Mouse (Mus musculus) kidney, embryonic 16.5 days (tissue): ENCODE results near the gene Shank2. TPM values are rescaled to one million over a fixed set of nuclear protein-coding genes. Genes with fewer than 3 reads are reported as not detected.
A peak's percentile ranks its signal among the peaks of the same experiment; 100 is the strongest.

Experiments used
- ATAC-seq: fragments of 200-750 bp; cut with Nextera tagmentation; 2 replicates; pipeline ENCODE4 v1.8.0; 2017; ENCODE audit warnings: moderate TSS enrichment; ENCODE audit not compliant: low FRiP score, low TSS enrichment
- H3K27ac ChIP-seq: fragments of 300-500 bp; sonication (generic); 2 replicates; pipeline ENCODE4 v1.5.1; 2014; ENCODE audit warnings: low read length
- H3K27me3 ChIP-seq: fragments of 300-500 bp; sonication (generic); 2 replicates; pipeline ENCODE4 v1.6.1; 2014; ENCODE audit warnings: low read length, control low read depth, mixed read lengths; ENCODE audit not compliant: insufficient read depth
- H3K36me3 ChIP-seq: fragments of 300-500 bp; sonication (generic); 2 replicates; pipeline ENCODE4 v1.6.1; 2014; ENCODE audit warnings: low read length, control low read depth, mixed read lengths; ENCODE audit not compliant: insufficient read depth
- H3K4me1 ChIP-seq: fragments of 300-500 bp; sonication (generic); 2 replicates; pipeline ENCODE4 v1.6.1; 2014; ENCODE audit warnings: low read length, control low read depth, mixed read lengths; ENCODE audit not compliant: insufficient read depth
- H3K4me2 ChIP-seq: fragments of 300-500 bp; sonication (generic); replicated peaks from 2 replicates; pipeline ENCODE4 v1.6.1; 2014; ENCODE audit warnings: low read depth, low read length
- H3K4me3 ChIP-seq: fragments of 300-500 bp; sonication (generic); 2 replicates; pipeline ENCODE4 v1.5.1; 2014; ENCODE audit warnings: mild to moderate bottlenecking, low read length
- H3K9ac ChIP-seq: fragments of 300-500 bp; sonication (generic); replicated peaks from 2 replicates; pipeline ENCODE4 v1.6.1; 2014; ENCODE audit warnings: low read length
- H3K9me3 ChIP-seq: fragments of 300-500 bp; sonication (generic); 2 replicates; pipeline ENCODE4 v1.6.1; 2016; ENCODE audit warnings: low read length, control low read depth
- WGBS: fragments of 180-500 bp; shearing (Covaris S2); extraction: QIAGEN DNeasy Blood & Tissue Kit; methylation state at CpG from one replicate; pipeline ENCODE4 v1.1.7; 2014; 5-methylcytosine and 5-hydroxymethylcytosine counted together
- polyA plus RNA-seq: library from polyadenylated mRNA; unstranded; fragments of >200 nt; fragmentation: Nextera tagmentation; extraction: Ambion mirVana; gene quantifications from 2 replicates; pipeline ENCODE4 v1.2.1, GENCODE M21; 2015

Shank2 gene
- polyA plus RNA-seq, 1 experiment from 2014 or later = 4.0 TPM

GRCm38 (mm10) chr7:144420552-144420951, 418.8 kb downstream of the Shank2 start:
- H3K27ac ChIP-seq = no peak overlapping the region
- H3K4me3 ChIP-seq = no peak overlapping the region
- H3K9ac ChIP-seq = no peak overlapping the region
- ATAC-seq = no peak
- no peak overlapping the region for H3K4me2 ChIP-seq
- no peaks in the 10 kb centered on the region for H3K9me3 ChIP-seq
- no peaks in the 10 kb centered on the region for H3K27me3 ChIP-seq
- 23% methylated on average over 16 of the region's 16 CpGs for WGBS
- H3K4me1 ChIP-seq = peaks cover 11% of the 10 kb centered on the region
- no peaks in the 10 kb centered on the region for H3K36me3 ChIP-seq

- Histone ChIP-seq H3K27ac (no peak overlapping the region), H3K27me3 (no peaks in the 10 kb centered on the region), H3K36me3 (no peaks in the 10 kb centered on the region), H3K4me3 (no peak overlapping the region), H3K9me3 (no peaks in the 10 kb centered on the region), H3K4me2 (no peak overlapping the region), H3K4me1 (peaks cover 11% of the 10 kb centered on the region), H3K9ac (no peak overlapping the region)
- WGBS = 70% methylated on average over 6 of the region's 6 CpGs
- ATAC-seq = no peak
These were observed 419.8 kb downstream of the Shank2 start for GRCm38 (mm10) chr7:144421478-144421877.

- 7% methylated on average over 8 of the region's 8 CpGs for WGBS
- H3K9ac ChIP-seq = no peak overlapping the region
- ATAC-seq = no peak
- H3K4me2 ChIP-seq = no peak overlapping the region
- H3K36me3 ChIP-seq = no peaks in the 10 kb centered on the region
- H3K27ac ChIP-seq = no peak overlapping the region
- H3K27me3 ChIP-seq = no peaks in the 10 kb centered on the region
- peaks cover 5% of the 10 kb centered on the region; the same call in 1 of the 2 replicates for H3K9me3 ChIP-seq
- no peaks in the 10 kb centered on the region for H3K4me1 ChIP-seq
- no peak overlapping the region for H3K4me3 ChIP-seq
These were observed 424.2 kb downstream of the Shank2 start for GRCm38 (mm10) chr7:144425953-144426352.

GRCm38 (mm10) chr7:144426594-144426993, 424.9 kb downstream of the Shank2 start:
- no peak overlapping the region for H3K4me3 ChIP-seq
- no peak overlapping the region for H3K9ac ChIP-seq
- no peak overlapping the region for H3K4me2 ChIP-seq
- no peak overlapping the region for H3K27ac ChIP-seq
- no peaks in the 10 kb centered on the region for H3K27me3 ChIP-seq
- no peaks in the 10 kb centered on the region for H3K4me1 ChIP-seq
- 82% methylated on average over 3 of the region's 3 CpGs for whole genome bisulfite sequencing
- no peaks in the 10 kb centered on the region for H3K36me3 ChIP-seq
- no peak for ATAC-seq
- H3K9me3 ChIP-seq = peaks cover 5% of the 10 kb centered on the region; the same call in 1 of the 2 replicates

- Histone ChIP-seq H3K27ac (no peak overlapping the region), H3K27me3 (no peaks in the 10 kb centered on the region), H3K9ac (no peak overlapping the region), H3K4me2 (no peak overlapping the region), H3K4me1 (no peaks in the 10 kb centered on the region), H3K4me3 (no peak overlapping the region), H3K9me3 (peaks cover 5% of the 10 kb centered on the region; the same call in 1 of the 2 replicates), H3K36me3 (no peaks in the 10 kb centered on the region)
- 75% methylated on average over 3 of the region's 3 CpGs for WGBS
- ATAC-seq = no peak
These were observed 425.7 kb downstream of the Shank2 start for GRCm38 (mm10) chr7:144427460-144427859.

GRCm38 (mm10) chr7:144432920-144433319, 431.2 kb downstream of the Shank2 start:
- WGBS = 75% methylated on average over 2 of the region's 2 CpGs
- Histone ChIP-seq H3K27me3 (no peaks in the 10 kb centered on the region), H3K4me1 (no peaks in the 10 kb centered on the region), H3K36me3 (peaks cover 23% of the 10 kb centered on the region), H3K9ac (no peak overlapping the region), H3K4me3 (no peak overlapping the region), H3K4me2 (no peak overlapping the region), H3K9me3 (peaks cover 5% of the 10 kb centered on the region; the same call in 1 of the 2 replicates), H3K27ac (no peak overlapping the region)
- 0 out of 2 replicates have a peak, but pooled peaks have one; percentile 39 for ATAC-seq

GRCm38 (mm10) chr7:144438811-144439210, 437.1 kb downstream of the Shank2 start:
- H3K27ac ChIP-seq = no peak overlapping the region
- H3K9ac ChIP-seq = no peak overlapping the region
- H3K4me3 ChIP-seq = no peak overlapping the region
- H3K36me3 ChIP-seq = peaks cover 73% of the 10 kb centered on the region
- H3K4me2 ChIP-seq = no peak overlapping the region
- no peaks in the 10 kb centered on the region for H3K9me3 ChIP-seq
- H3K4me1 ChIP-seq = no peaks in the 10 kb centered on the region
- ATAC-seq = no peak
- H3K27me3 ChIP-seq = no peaks in the 10 kb centered on the region
- WGBS = 92% methylated on average over 7 of the region's 7 CpGs

GRCm38 (mm10) chr7:144441466-144441865, 439.7 kb downstream of the Shank2 start:
- no peaks in the 10 kb centered on the region for H3K9me3 ChIP-seq
- no peak for ATAC-seq
- peaks cover 91% of the 10 kb centered on the region for H3K36me3 ChIP-seq
- no peak overlapping the region for H3K4me2 ChIP-seq
- no peaks in the 10 kb centered on the region for H3K27me3 ChIP-seq
- no peak overlapping the region for H3K27ac ChIP-seq
- no peak overlapping the region for H3K4me3 ChIP-seq
- H3K4me1 ChIP-seq = no peaks in the 10 kb centered on the region
- H3K9ac ChIP-seq = no peak overlapping the region
- WGBS = 91% methylated on average over 11 of the region's 11 CpGs

- Histone ChIP-seq H3K4me3 (no peak overlapping the region), H3K9me3 (no peaks in the 10 kb centered on the region), H3K4me1 (no peaks in the 10 kb centered on the region), H3K36me3 (peaks cover 89% of the 10 kb centered on the region), H3K27ac (no peak overlapping the region), H3K9ac (no peak overlapping the region), H3K27me3 (no peaks in the 10 kb centered on the region), H3K4me2 (no peak overlapping the region)
- WGBS = 92% methylated on average over 4 of the region's 4 CpGs
- no peak for ATAC-seq
These were observed 440.2 kb downstream of the Shank2 start for GRCm38 (mm10) chr7:144441976-144442375.

GRCm38 (mm10) chr7:144444788-144445187, 443.1 kb downstream of the Shank2 start:
- H3K27ac ChIP-seq = no peak overlapping the region
- ATAC-seq = no peak
- 89% methylated on average over 7 of the region's 7 CpGs for WGBS

More at GRCm38 (mm10) chr7:144444788-144445187, 443.1 kb downstream of the Shank2 start:
- Histone ChIP-seq H3K4me2 (no peak overlapping the region), H3K4me1 (no peaks in the 10 kb centered on the region), H3K36me3 (peaks cover 85% of the 10 kb centered on the region), H3K27me3 (no peaks in the 10 kb centered on the region), H3K4me3 (no peak overlapping the region), H3K9ac (no peak overlapping the region), H3K9me3 (no peaks in the 10 kb centered on the region)
